Mouse (Mus musculus) G1E (cell line): Measurements from ENCODE around the gene Ap1s1.

ENCODE experiments used
- CTCF ChIP-seq: IDR thresholded peaks from 2 replicates; pipeline ENCODE4 v1.5.1; 2012; ENCODE audit warnings: low read depth, low read length, inconsistent platforms, mixed read lengths
- GATA1 ChIP-seq: IDR thresholded peaks from 2 replicates; pipeline ENCODE4 v1.6.1; 2012; ENCODE audit warnings: borderline replicate concordance, low read length, inconsistent platforms, mixed read lengths
- GATA2 ChIP-seq: IDR thresholded peaks from 2 replicates; pipeline ENCODE4 v1.6.1; 2012; ENCODE audit warnings: low read depth, low read length, inconsistent platforms, borderline replicate concordance

GRCm38 (mm10) chr5:137046991-137047390, 1.1 kb upstream of the Ap1s1 start:
- TF ChIP-seq CTCF (no peak), GATA1 (no peak), GATA2 (no peak)
